Mouse (Mus musculus) heart, embryonic 14.5 days (tissue): ENCODE measurements around the gene Cobl. TPM values are rescaled to one million over a fixed set of nuclear protein-coding genes. Genes with fewer than 3 reads are reported as not detected.

Experiments
- ATAC-seq: fragments of 200-750 bp; cut with Nextera tagmentation; 2 replicates; pipeline ENCODE4 v1.8.0; 2017; ENCODE audit warnings: low read depth, moderate TSS enrichment; ENCODE audit not compliant: insufficient number of reproducible peaks, insufficient read depth, low FRiP score
- H3K27ac ChIP-seq, 2 experiments: fragments of 200-500 bp in 1 of 2; fragments of 300-500 bp in 1 of 2; sonication (generic) in 1 of 2; replicated peaks in 1 of 2; 2 replicates each; pipeline ENCODE4 v1.5.1; 2012 to 2014; ENCODE audit warnings: low read depth in 2 of 2, low read length in 2 of 2, control low read depth in 1 of 2, mild to moderate bottlenecking in 1 of 2, mixed read lengths in 1 of 2; ENCODE audit not compliant: control insufficient read depth in 1 of 2, insufficient read depth in 1 of 2
- H3K27me3 ChIP-seq: fragments of 300-500 bp; sonication (generic); 2 replicates; pipeline ENCODE4 v1.6.1; 2014; ENCODE audit warnings: mild to moderate bottlenecking, low read length, control low read depth; ENCODE audit not compliant: control insufficient read depth, insufficient read depth
- H3K36me3 ChIP-seq: fragments of 300-500 bp; sonication (generic); 2 replicates; pipeline ENCODE4 v1.6.1; 2014; ENCODE audit warnings: mild to moderate bottlenecking, control low read depth, low read length, mixed read lengths; ENCODE audit not compliant: control insufficient read depth, insufficient read depth
- H3K4me1 ChIP-seq, 2 experiments: fragments of 200-500 bp in 1 of 2; fragments of 300-500 bp in 1 of 2; sonication (generic) in 1 of 2; 2 replicates each; pipeline ENCODE4 v1.6.1; 2012 to 2014; ENCODE audit warnings: low read length in 2 of 2, control low read depth in 1 of 2, mixed read lengths in 1 of 2; ENCODE audit not compliant: control insufficient read depth in 2 of 2, insufficient read depth in 2 of 2
- H3K4me2 ChIP-seq: fragments of 300-500 bp; sonication (generic); 2 replicates; pipeline ENCODE4 v1.6.1; 2014; ENCODE audit warnings: mild to moderate bottlenecking, low read length
- H3K4me3 ChIP-seq, 2 experiments: fragments of 200-500 bp in 1 of 2; fragments of 300-500 bp in 1 of 2; sonication (generic) in 1 of 2; 2 replicates each; pipeline ENCODE4 v1.5.1; 2012 to 2014; ENCODE audit warnings: low read length in 2 of 2, mild to moderate bottlenecking in 2 of 2, control low read depth in 1 of 2, low read depth in 1 of 2, moderate library complexity in 1 of 2; ENCODE audit not compliant: control insufficient read depth in 1 of 2, insufficient read depth in 1 of 2
- H3K9ac ChIP-seq: fragments of 300-500 bp; sonication (generic); 2 replicates; pipeline ENCODE4 v1.6.1; 2014; ENCODE audit warnings: mild to moderate bottlenecking, low read length
- H3K9me3 ChIP-seq: fragments of 300-500 bp; sonication (generic); 2 replicates; pipeline ENCODE4 v1.6.1; 2016; ENCODE audit warnings: low read length, control low read depth; ENCODE audit not compliant: control insufficient read depth
- WGBS: fragments of 180-500 bp; shearing (Covaris S2); extraction: QIAGEN DNeasy Blood & Tissue Kit; methylation state at CpG from one replicate; pipeline ENCODE4 v1.1.7; 2014; 5-methylcytosine and 5-hydroxymethylcytosine counted together
- polyA plus RNA-seq: library from polyadenylated mRNA; unstranded; fragments of >200 nt; fragmentation: Nextera tagmentation; extraction: Ambion mirVana; gene quantifications from 2 replicates; pipeline ENCODE4 v1.2.1, GENCODE M21; 2014

Gene Cobl
- polyA plus RNA-seq, 1 experiment from 2014 or later = 46.4 TPM

GRCm38 (mm10) chr11:12219594-12220530 is 244.9 kb downstream of the Cobl start:
- Histone ChIP-seq H3K36me3 (no peaks in the 10 kb centered on the region), H3K27me3 (no peaks in the 10 kb centered on the region), H3K4me1 (peaks cover 0 to 11% of the 10 kb centered on the region in 2 experiments; a peak in 2 of 4 replicates), H3K4me3 (no peak overlapping the region), H3K9ac (no peak overlapping the region), H3K4me2 (no peak overlapping the region), H3K9me3 (no peaks in the 10 kb centered on the region), H3K27ac (no peak overlapping the region)
- no peak for ATAC-seq
- 53% methylated on average over 4 of the region's 4 CpGs for WGBS

- no peaks in the 10 kb centered on the region for H3K36me3 ChIP-seq
- H3K4me1 ChIP-seq = peaks cover 0 to 11% of the 10 kb centered on the region in 2 experiments; a peak in 2 of 4 replicates
- no peak overlapping the region for H3K27ac ChIP-seq
- no peak for ATAC-seq
- H3K9me3 ChIP-seq = no peaks in the 10 kb centered on the region
- H3K4me2 ChIP-seq = no peak overlapping the region
- no peak overlapping the region for H3K4me3 ChIP-seq
- 48% methylated on average over 1 of the region's 1 CpGs for WGBS
- H3K9ac ChIP-seq = no peak overlapping the region
- no peaks in the 10 kb centered on the region; the same call in 1 of the 2 replicates for H3K27me3 ChIP-seq
Observed at GRCm38 (mm10) chr11:12216897-12217296, 247.9 kb downstream of the Cobl start.

GRCm38 (mm10) chr11:12215582-12215981 is 249.2 kb downstream of the Cobl start:
- Histone ChIP-seq H3K4me3 (no peak overlapping the region), H3K4me2 (no peak overlapping the region), H3K9ac (no peak overlapping the region), H3K27me3 (no peaks in the 10 kb centered on the region; the same call in 1 of the 2 replicates), H3K36me3 (no peaks in the 10 kb centered on the region), H3K4me1 (peaks cover 0 to 11% of the 10 kb centered on the region in 2 experiments; a peak in 2 of 4 replicates), H3K27ac (no peak overlapping the region), H3K9me3 (no peaks in the 10 kb centered on the region)
- 31% methylated on average over 1 of the region's 1 CpGs for WGBS
- no peak for ATAC-seq

- no peak overlapping the region for H3K27ac ChIP-seq
- H3K4me3 ChIP-seq = no peak overlapping the region
- WGBS = 78% methylated on average over 2 of the region's 2 CpGs
- no peaks in the 10 kb centered on the region for H3K36me3 ChIP-seq
- H3K9me3 ChIP-seq = no peaks in the 10 kb centered on the region
- no peak for ATAC-seq
- H3K4me1 ChIP-seq = peaks cover 3 to 9% of the 10 kb centered on the region in 2 experiments
- no peak overlapping the region for H3K4me2 ChIP-seq
- H3K9ac ChIP-seq = no peak overlapping the region
- no peaks in the 10 kb centered on the region; the same call in 1 of the 2 replicates for H3K27me3 ChIP-seq
Observed at GRCm38 (mm10) chr11:12208574-12208973, 256.2 kb downstream of the Cobl start.

GRCm38 (mm10) chr11:12205201-12206161 is 259.3 kb downstream of the Cobl start:
- no peak overlapping the region for H3K4me2 ChIP-seq
- H3K9me3 ChIP-seq = no peaks in the 10 kb centered on the region
- no peaks in the 10 kb centered on the region for H3K36me3 ChIP-seq
- no peak overlapping the region for H3K9ac ChIP-seq
- WGBS = 2% methylated on average over 6 of the region's 6 CpGs
- peak; percentile 89 for ATAC-seq
- H3K4me1 ChIP-seq = peaks cover 3 to 9% of the 10 kb centered on the region in 2 experiments
- H3K27me3 ChIP-seq = no peaks in the 10 kb centered on the region
- H3K4me3 ChIP-seq = no peak overlapping the region
- peak overlapping the region; percentile 38 to 64 for H3K27ac ChIP-seq

- no peaks in the 10 kb centered on the region for H3K36me3 ChIP-seq
- ATAC-seq = no peak
- no peak overlapping the region for H3K27ac ChIP-seq
- no peak overlapping the region for H3K4me2 ChIP-seq
- 89% methylated on average over 4 of the region's 4 CpGs for WGBS
- H3K9me3 ChIP-seq = no peaks in the 10 kb centered on the region
- H3K9ac ChIP-seq = no peak overlapping the region
- H3K27me3 ChIP-seq = no peaks in the 10 kb centered on the region
- no peaks in the 10 kb centered on the region for H3K4me1 ChIP-seq
- H3K4me3 ChIP-seq = no peak overlapping the region
Observed at GRCm38 (mm10) chr11:12199441-12199840, 265.3 kb downstream of the Cobl start.

GRCm38 (mm10) chr11:12198700-12199349 is 265.9 kb downstream of the Cobl start:
- Histone ChIP-seq H3K4me3 (no peak overlapping the region), H3K27ac (no peak overlapping the region), H3K4me1 (no peaks in the 10 kb centered on the region), H3K9me3 (no peaks in the 10 kb centered on the region), H3K27me3 (no peaks in the 10 kb centered on the region), H3K4me2 (no peak overlapping the region), H3K9ac (no peak overlapping the region), H3K36me3 (no peaks in the 10 kb centered on the region)
- ATAC-seq = no peak
- 78% methylated on average over 6 of the region's 6 CpGs for WGBS
